Mouse (Mus musculus) stomach, postnatal 0 days (tissue): ENCODE measurements around the gene Sntg2. TPM values are rescaled to one million over a fixed set of nuclear protein-coding genes. Genes with fewer than 3 reads are reported as not detected.
A peak's percentile ranks its signal among the peaks of the same experiment; 100 is the strongest.

Experiments
- ATAC-seq: fragments of 200-750 bp; cut with Nextera tagmentation; 2 replicates; pipeline ENCODE4 v1.8.0; 2017; ENCODE audit not compliant: low FRiP score, low TSS enrichment
- DNase-seq: peaks from one replicate; pipeline ENCODE4 v3.0.0-alpha.2; 2016; ENCODE audit warnings: low spot score
- H3K27ac ChIP-seq: fragments of 300-500 bp; sonication (generic); replicated peaks from 2 replicates; pipeline ENCODE4 v1.5.1; 2014; ENCODE audit warnings: mild to moderate bottlenecking, control low read depth
- H3K27me3 ChIP-seq: fragments of 300-500 bp; sonication (generic); 2 replicates; pipeline ENCODE4 v1.6.1; 2014; ENCODE audit warnings: low read length; ENCODE audit not compliant: control insufficient read depth, insufficient read depth
- H3K36me3 ChIP-seq: fragments of 300-500 bp; sonication (generic); 2 replicates; pipeline ENCODE4 v1.6.1; 2014; ENCODE audit warnings: low read length, mixed read lengths; ENCODE audit not compliant: control insufficient read depth, insufficient read depth
- H3K4me1 ChIP-seq: fragments of 300-500 bp; sonication (generic); replicated peaks from 2 replicates; pipeline ENCODE4 v1.6.1; 2014; ENCODE audit warnings: antibody characterized with exemption; ENCODE audit not compliant: control insufficient read depth, insufficient read depth
- H3K4me2 ChIP-seq: fragments of 300-500 bp; sonication (generic); replicated peaks from 2 replicates; pipeline ENCODE4 v1.6.1; 2014; ENCODE audit warnings: low read depth, mild to moderate bottlenecking, control low read depth, moderate library complexity
- H3K4me3 ChIP-seq: fragments of 300-500 bp; sonication (generic); 2 replicates; pipeline ENCODE4 v1.5.1; 2014; ENCODE audit warnings: low read depth, low read length, control low read depth
- H3K9ac ChIP-seq: fragments of 300-500 bp; sonication (generic); 2 replicates; pipeline ENCODE4 v1.6.1; 2014; ENCODE audit warnings: mild to moderate bottlenecking, low read length, control low read depth, mixed read lengths
- H3K9me3 ChIP-seq: fragments of 300-500 bp; sonication (generic); 2 replicates; pipeline ENCODE4 v1.6.1; 2016; ENCODE audit warnings: low read length; ENCODE audit not compliant: control insufficient read depth
- CTCF ChIP-seq: IDR thresholded peaks from 2 replicates; pipeline ENCODE4 v1.5.1; 2016; ENCODE audit warnings: antibody characterized with exemption, low read depth, mild to moderate bottlenecking, moderate library complexity
- EP300 ChIP-seq: optimal IDR thresholded peaks from 2 replicates; pipeline ENCODE3; 2016; ENCODE audit warnings: antibody characterized with exemption
- WGBS: fragments of 180-500 bp; shearing (Covaris S2); extraction: QIAGEN DNeasy Blood & Tissue Kit; methylation state at CpG from one replicate; pipeline ENCODE4 v1.1.7; 2014; 5-methylcytosine and 5-hydroxymethylcytosine counted together
- polyA plus RNA-seq: library from polyadenylated mRNA; unstranded; fragments of >200 nt; fragmentation: Nextera tagmentation; extraction: Ambion mirVana; gene quantifications from 2 replicates; pipeline ENCODE4 v1.2.1, GENCODE M21; 2015

Gene Sntg2
- 31.5 and 36.6 TPM in 2 replicates for polyA plus RNA-seq

DNA sequence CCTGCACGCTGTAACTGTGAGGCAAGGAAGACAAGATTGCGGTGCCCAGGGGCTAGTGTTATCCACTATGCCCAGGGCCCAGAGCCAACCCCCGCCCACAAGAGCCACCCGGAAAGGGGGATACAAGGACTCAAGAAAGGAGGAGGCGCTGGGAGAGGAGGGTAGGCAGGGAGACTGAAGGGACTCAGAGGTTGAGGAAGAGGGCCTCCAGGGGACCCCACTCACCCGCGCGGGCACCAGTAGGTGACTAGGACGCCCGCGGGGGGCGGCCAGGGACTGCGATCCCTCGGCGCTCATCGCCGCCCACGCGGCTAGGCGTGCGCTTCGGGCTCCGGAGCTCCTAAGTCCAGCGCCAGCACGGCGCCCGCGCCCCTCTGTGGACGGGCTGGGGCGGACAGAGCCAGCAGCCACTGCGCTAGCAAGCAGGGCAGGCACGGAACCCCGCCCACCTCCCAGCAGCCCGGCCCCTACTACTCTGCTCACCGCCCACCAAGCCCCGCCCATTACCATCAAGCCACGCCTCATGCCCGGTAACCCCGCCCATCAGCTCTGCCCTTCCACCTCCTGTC lies at the start of gene Sntg2:
Gene Sntg2 (minus strand): TSS at position 443 of the 569 bp plus-strand sequence.
- Histone ChIP-seq H3K4me1 (no peaks in the 10 kb centered on the region), H3K4me2 (peak within 1 kb of the TSS; percentile 95), H3K27ac (peak within 1 kb of the TSS; percentile 90), H3K27me3 (no peaks in the 10 kb centered on the region), H3K36me3 (no peaks in the 10 kb centered on the region), H3K9me3 (no peaks in the 10 kb centered on the region), H3K9ac (peak within 1 kb of the TSS; percentile 76), H3K4me3 (peak within 1 kb of the TSS; percentile 55)
- DNase-seq (peak; percentile 93), ATAC-seq (peak; percentile 98)
- WGBS: under 1% methylated on average over 37 of the region's 39 CpGs
- TF ChIP-seq CTCF (peak; percentile 60), EP300 (no peak)

DNA sequence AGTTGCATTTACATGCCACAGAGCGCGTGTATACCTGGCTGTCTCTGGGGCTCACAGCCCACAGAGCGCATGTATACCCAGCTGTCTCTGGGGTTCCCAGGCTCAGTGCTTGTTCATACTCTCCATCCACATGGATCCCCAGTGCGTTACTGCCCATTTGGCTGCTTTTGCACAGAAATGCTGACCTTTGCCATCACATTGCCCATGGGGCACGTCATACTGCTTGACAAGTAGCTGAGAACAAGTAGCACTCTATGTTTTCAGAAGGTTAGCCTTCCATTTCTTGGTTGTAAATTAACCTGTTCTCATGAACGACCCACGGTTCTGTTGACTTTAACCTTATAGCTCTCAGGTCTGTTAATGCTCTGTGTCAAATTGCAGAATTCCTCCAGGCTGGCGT lies 43.4 kb upstream of the Sntg2 start:
- Histone ChIP-seq H3K27ac (no peak overlapping the region), H3K4me3 (no peak overlapping the region), H3K36me3 (no peaks in the 10 kb centered on the region), H3K9me3 (no peaks in the 10 kb centered on the region), H3K4me1 (no peaks in the 10 kb centered on the region), H3K9ac (no peak overlapping the region), H3K4me2 (no peak overlapping the region), H3K27me3 (no peaks in the 10 kb centered on the region)
- ATAC-seq: no peak
- no peak for TF ChIP-seq EP300
- no peak for TF ChIP-seq CTCF
- DNase-seq: no peak
- 65% methylated on average over 8 of the region's 8 CpGs for WGBS

DNA sequence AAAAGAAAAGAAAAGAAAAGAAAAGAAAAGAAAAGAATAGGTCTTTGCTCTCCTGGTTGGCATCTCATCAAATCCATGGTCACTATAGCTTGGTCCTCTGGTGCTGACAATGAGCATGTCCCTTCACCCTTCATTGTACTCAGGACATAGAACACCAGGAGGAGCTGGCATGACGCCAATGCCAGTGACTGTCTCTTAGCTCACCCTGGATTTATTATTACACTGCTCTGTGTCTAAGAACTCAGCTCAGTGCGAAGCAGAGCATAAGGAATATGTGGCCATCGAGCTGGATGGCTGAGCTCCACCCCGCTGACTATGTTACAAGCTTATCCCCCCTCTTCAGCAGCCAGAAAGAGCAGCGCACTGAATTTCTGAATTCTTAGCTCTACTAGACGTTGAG lies 42.8 kb upstream of the Sntg2 start:
- no peak overlapping the region for H3K9ac ChIP-seq
- H3K4me3 ChIP-seq: no peak overlapping the region
- ATAC-seq (no peak), DNase-seq (no peak)
- TF ChIP-seq CTCF (no peak), EP300 (no peak)
- H3K4me2 ChIP-seq: no peak overlapping the region
- no peaks in the 10 kb centered on the region for H3K9me3 ChIP-seq
- no peaks in the 10 kb centered on the region for H3K4me1 ChIP-seq
- H3K27me3 ChIP-seq: no peaks in the 10 kb centered on the region
- H3K27ac ChIP-seq: no peak overlapping the region
- no peaks in the 10 kb centered on the region for H3K36me3 ChIP-seq
- 55% methylated on average over 6 of the region's 6 CpGs for WGBS

DNA sequence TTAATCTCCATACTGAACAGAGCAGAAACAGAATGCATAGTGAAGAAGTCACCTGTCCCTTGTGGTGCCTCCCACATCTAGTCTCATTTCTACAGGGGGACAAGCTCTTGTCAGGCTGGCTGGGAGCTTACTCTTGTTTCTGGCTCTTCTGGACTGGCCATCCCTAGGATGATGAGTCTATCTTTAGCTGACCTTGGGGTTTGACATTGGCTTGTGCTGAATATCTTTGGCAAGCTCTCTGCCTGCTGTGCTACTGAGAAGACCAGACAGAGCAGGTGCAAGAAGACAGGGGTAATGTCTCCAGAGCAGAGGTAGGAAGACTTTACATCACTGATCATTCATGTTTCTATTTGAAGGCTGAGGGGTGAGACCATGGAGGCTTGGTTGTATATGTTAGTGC lies 29.5 kb upstream of the Sntg2 start:
- Histone ChIP-seq H3K36me3 (no peaks in the 10 kb centered on the region), H3K9ac (no peak overlapping the region), H3K4me2 (no peak overlapping the region), H3K4me3 (no peak overlapping the region), H3K27me3 (no peaks in the 10 kb centered on the region), H3K27ac (no peak overlapping the region), H3K4me1 (no peaks in the 10 kb centered on the region), H3K9me3 (no peaks in the 10 kb centered on the region)
- ATAC-seq: no peak
- no peak for DNase-seq
- TF ChIP-seq EP300 (no peak), CTCF (no peak)

DNA sequence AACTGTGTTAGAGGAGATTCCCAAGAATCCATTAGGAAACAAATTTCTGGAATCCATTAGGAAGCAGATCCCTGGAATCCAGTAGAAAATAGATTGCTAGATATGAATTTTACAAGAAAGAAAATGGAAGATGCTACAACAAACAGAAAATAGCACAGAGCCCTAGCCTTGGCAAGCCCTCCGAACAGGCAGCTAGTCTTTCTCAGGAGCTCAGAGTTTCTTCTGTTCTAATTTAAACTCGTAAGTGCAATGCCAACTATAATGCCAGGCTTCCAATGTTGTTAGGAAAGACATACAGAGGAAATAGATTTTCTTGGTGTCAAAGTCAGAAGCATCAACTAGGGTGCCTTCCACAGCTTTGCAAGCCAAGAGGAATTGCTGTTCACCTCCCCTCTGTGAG lies 27.4 kb upstream of the Sntg2 start:
- ATAC-seq: no peak
- no peak overlapping the region for H3K27ac ChIP-seq
- TF ChIP-seq CTCF: no peak
- TF ChIP-seq EP300: no peak
- H3K27me3 ChIP-seq: no peaks in the 10 kb centered on the region
- H3K9me3 ChIP-seq: no peaks in the 10 kb centered on the region
- H3K4me3 ChIP-seq: no peak overlapping the region
- H3K4me2 ChIP-seq: no peak overlapping the region
- H3K4me1 ChIP-seq: no peaks in the 10 kb centered on the region
- WGBS: 83% methylated on average over 2 of the region's 2 CpGs
- no peaks in the 10 kb centered on the region for H3K36me3 ChIP-seq
- no peak for DNase-seq
- H3K9ac ChIP-seq: no peak overlapping the region

DNA sequence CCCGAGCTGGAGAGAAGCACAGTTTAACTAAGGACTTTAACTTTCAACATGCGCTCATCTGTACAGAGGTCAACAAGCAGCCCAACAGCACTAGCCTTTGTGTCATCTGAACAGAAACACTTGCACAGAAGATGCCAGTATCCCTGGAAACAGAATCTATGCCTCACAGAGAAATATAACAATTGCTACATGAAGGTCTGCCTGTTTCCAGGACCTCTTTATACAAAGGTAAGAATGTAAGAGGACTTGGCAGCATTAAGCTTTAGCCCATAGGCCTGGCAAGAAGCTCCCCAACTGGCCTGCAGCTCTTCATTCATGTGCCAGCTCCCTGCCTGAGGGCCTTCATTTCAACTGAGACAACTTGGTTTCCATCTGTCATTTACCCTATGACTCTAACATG lies 26.9 kb upstream of the Sntg2 start:
- Histone ChIP-seq H3K4me3 (no peak overlapping the region), H3K4me1 (no peaks in the 10 kb centered on the region), H3K9ac (no peak overlapping the region), H3K9me3 (no peaks in the 10 kb centered on the region), H3K27ac (no peak overlapping the region), H3K4me2 (no peak overlapping the region), H3K27me3 (no peaks in the 10 kb centered on the region), H3K36me3 (no peaks in the 10 kb centered on the region)
- DNase-seq: no peak
- no peak for TF ChIP-seq CTCF
- TF ChIP-seq EP300: no peak
- WGBS: 93% methylated on average over 2 of the region's 2 CpGs
- no peak for ATAC-seq
